Mouse (Mus musculus): ENCODE measurements at regions not wholly inside any gene's neighbourhood (a gene's known extent, or its start where the extent isn't known, plus 50 kb on each side); places are given as distances from the start of the nearest gene placed in this dataset.

DNA sequence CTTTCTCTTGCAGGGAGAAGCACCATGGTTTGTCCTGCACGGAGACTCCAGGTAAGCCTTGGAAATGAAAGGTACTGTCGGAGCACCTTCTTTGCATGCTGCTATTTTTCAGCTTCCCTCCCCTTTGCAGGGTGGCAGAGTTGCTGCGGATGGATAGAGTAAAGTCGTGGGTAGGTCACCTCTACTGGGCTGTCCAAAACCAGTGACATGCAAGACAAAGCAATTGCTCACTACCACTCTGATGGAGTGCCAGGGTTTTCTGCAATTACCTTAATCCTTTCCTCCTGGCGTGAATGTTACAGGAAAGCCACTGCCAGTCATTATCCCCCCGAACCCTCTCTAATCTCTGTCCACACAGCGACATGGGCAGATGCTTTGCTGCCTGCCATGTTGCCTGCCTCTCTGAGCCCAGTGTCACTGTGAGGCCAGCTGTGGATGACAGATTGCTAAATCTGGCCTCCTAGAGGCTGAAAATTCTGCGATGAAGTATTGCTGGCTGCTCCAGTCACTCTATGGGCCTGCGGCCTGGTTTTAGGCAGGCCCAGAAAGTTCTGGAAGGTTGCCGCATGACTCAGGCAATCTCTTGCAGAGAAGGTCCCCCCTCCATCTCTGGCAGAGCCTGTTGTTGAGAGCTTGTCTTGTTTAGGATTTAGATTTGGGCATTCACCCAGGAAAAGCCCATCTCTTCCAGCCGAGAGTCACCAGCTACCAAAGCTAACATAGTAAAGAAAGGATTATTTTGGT, 54.1 kb upstream of the Sod3 start:
- DNase-seq (ENCODE audit: low spot score in 2 of 2): peak in 1 of 2 experiments; percentile 15

GRCm38 (mm10) chr5:52296303-52296702, 67.3 kb upstream of the Sod3 start:
- DNase-seq (ENCODE audit: low spot score in 2 of 2): no peak

- DNase-seq (ENCODE audit: low spot score in 2 of 2): no peak
Observed at GRCm38 (mm10) chr5:52294466-52294865, 69.1 kb upstream of the Sod3 start.

DNA sequence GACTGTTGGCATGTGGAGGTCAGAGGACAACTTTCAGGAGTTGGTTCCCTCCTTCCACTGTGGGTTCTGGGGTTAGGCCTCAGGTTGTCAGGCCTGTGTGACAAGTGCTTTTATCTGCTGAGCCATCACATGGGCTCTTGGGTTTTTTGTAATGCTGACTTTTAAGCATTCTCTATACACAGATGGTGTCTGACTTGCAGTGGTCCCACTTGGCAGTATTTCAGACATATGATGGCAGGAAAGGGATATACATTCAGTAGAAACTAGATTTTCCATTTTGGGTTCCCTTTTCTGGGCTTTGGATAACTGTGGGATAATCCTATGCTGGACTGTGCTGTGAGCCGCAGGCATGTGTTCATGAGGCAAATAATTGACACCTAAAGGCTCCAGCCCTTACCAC, 75.3 kb upstream of the Sod3 start:
- DNase-seq (ENCODE audit: low spot score in 2 of 2): no peak

- DNase-seq (ENCODE audit: low spot score in 2 of 2): peak in 1 of 2 experiments; percentile 17
Observed at GRCm38 (mm10) chr5:52280871-52281270, 82.7 kb upstream of the Sod3 start.

GRCm38 (mm10) chr5:52278111-52278510, 85.5 kb upstream of the Sod3 start:
- no peak for DNase-seq (ENCODE audit: low spot score in 2 of 2)

DNA sequence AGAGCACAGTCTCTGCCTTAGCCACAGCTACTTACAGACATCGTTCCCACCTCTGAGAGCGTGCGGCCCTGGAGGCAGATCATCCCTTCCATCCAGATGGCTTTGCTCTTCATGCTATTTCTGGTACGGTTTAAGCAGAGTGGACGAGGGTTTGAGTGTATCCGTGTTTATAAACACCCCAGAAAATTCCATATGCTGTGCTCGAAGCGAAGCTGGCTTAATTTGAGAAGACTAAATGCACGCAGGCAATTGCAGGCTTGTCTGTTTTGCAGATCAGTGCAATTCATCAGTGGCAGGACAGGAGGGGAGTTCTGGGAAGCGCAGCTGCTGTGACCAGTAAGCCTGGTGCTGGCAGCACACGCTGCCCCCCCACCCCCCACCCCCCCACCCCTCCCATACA, 72.9 kb upstream of the Dhx15 start:
- peak; percentile 26 to 34 for DNase-seq (ENCODE audit: low spot score in 2 of 2)

DNA sequence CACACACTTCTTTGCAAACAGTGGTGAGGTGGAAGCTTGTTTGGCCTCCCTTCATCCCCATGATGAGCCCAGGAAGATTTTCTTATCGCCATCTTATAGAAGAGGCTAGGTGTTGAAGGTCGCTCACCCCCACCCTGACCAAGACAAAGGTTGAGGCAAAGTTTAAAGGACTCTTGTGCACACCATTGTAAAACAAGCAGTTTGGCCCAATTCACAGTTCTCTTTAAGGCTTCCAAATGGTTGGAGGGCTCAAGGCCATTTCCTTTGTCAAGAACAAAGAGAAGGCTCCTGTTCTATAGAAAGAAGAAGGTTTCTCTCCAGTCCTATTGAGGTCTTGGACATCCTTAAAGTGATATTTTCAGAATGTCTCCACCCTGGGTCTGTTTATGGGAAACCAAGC, 67.8 kb upstream of the Dhx15 start:
- DNase-seq (ENCODE audit: low spot score in 2 of 2): no peak

DNA sequence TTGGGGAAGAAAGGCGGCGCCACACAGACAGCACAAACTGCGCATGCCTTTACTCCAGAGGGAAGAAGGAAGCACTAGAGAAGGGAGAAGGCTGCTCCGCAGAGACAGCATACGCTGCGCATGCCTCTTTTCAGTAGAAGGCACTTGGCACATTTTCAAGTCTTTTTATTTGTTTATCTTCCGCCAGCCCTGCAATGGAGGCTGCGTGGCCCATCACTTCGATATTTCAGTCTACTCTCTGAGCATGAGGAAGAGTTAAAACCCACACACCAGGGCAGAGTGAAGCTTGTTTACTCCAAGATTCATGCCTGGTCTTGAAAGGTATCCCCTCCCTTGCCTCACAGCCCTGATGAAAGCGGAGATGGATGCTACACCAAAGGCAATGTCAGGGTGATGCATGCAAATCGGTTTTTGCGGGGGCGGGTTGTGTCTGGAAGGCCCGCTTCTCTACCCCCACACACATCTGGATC, 64.3 kb upstream of the Dhx15 start:
- no peak for DNase-seq (ENCODE audit: low spot score in 2 of 2)

DNA sequence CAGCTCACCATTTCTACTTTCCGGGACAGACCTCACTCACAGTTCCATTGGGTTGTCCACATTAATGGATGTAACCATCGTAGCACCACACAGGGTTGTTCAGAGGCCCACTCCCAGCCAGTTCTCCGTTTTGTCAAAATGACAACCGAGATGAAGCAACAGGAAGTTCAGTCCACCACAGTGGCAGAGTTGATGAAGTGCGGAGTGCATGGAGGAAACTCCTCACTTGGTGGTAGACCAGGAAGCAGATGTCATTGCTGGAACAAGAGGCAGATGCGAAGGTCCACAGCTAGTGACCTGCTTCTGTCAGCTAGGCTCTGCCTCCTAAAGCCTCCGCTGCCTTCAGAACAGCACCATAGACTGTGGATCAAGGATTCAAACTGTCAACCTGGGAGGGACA, 59.5 kb upstream of the Dhx15 start:
- no peak for DNase-seq (ENCODE audit: low spot score in 2 of 2)

GRCm38 (mm10) chr5:52243931-52244330, 53.6 kb upstream of the Dhx15 start:
- no peak for DNase-seq (ENCODE audit: low spot score in 2 of 2)

GRCm38 (mm10) chr5:52242414-52242813, 52.1 kb upstream of the Dhx15 start:
- no peak for DNase-seq (ENCODE audit: low spot score in 2 of 2)

DNA sequence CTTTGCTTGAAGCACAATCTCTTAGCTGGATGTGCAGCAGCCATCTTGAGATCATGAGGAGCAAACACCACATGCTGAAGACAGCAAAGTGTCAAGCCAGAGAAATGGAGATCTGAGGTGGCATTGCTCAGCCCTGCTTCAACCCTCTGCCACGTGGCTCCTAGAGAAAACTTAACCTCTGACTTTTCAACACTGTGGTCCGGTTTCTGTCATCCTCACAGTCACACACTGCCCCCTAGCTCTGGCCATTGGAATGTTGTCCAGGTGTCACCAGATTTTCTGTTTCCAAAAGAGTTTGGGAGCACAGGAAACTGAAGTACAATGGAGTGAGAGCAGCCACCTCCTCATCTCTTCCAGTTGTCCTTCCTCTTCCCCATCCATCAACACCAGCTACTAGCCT, 50.2 kb upstream of the Dhx15 start:
- DNase-seq (ENCODE audit: low spot score in 2 of 2): no peak

Measured in frontal cortex, postnatal 14 days (tissue).